Mouse (Mus musculus) bone marrow, adult 2 months (tissue): ENCODE results near the gene Tpcn1.

Experiments
- CTCF ChIP-seq: fragments of 200-500 bp; IDR thresholded peaks from 2 replicates; pipeline ENCODE4 v1.5.1; 2011; ENCODE audit warnings: low read length, control low read depth; ENCODE audit not compliant: control insufficient read depth, insufficient read depth
- POLR2A ChIP-seq: fragments of 200-500 bp; IDR thresholded peaks from 2 replicates; pipeline ENCODE4 v1.6.1; 2011; ENCODE audit warnings: low read depth, mild to moderate bottlenecking, control low read depth, low read length, borderline replicate concordance; ENCODE audit not compliant: control insufficient read depth

DNA sequence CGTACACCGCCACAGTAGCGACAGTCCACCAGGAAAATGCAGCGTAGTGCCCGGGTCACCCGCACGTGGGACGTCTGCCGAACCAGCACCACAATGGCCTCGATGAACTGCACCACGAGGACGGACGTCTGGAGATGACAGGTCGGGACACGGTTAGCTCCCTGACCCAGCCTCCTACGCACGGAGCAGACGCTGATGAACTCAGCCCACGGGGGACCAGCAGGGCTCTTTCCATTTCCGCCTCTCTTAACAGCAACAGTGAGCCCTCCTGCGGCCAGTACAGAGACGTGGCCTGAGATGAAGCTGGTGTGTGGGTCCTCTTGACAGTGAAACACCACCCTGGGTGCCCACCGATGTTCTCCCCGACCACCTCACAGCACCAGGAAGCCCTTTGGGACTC lies 32.6 kb downstream of the Tpcn1 start:
- TF ChIP-seq CTCF (no peak), POLR2A (no peak)
